Mouse (Mus musculus): ENCODE measurements at regions not wholly inside any gene's neighbourhood (a gene's known extent, or its start where the extent isn't known, plus 50 kb on each side); places are given as distances from the start of the nearest gene placed in this dataset.

GRCm38 (mm10) chr10:100931739-100932138 is 341.5 kb downstream of the 1700017N19Rik start:
- no peak overlapping the region for H3K9ac ChIP-seq
- ATAC-seq (replicated peaks; ENCODE audit: insufficient number of reproducible peaks, insufficient read depth, low FRiP score, low read depth): no peak
- H3K9me3 ChIP-seq (replicated peaks): no peaks in the 10 kb centered on the region
- H3K4me2 ChIP-seq: no peak overlapping the region
- no peaks in the 10 kb centered on the region for H3K27me3 ChIP-seq
- no peaks in the 10 kb centered on the region for H3K4me1 ChIP-seq (replicated peaks)
- WGBS: 79% methylated on average over 1 of the region's 1 CpGs
- H3K4me3 ChIP-seq: no peak overlapping the region
- no peaks in the 10 kb centered on the region for H3K36me3 ChIP-seq
- H3K27ac ChIP-seq: no peak overlapping the region

GRCm38 (mm10) chr10:100958371-100958770 is 368.1 kb downstream of the 1700017N19Rik start:
- H3K4me3 ChIP-seq: no peak overlapping the region
- H3K36me3 ChIP-seq: no peaks in the 10 kb centered on the region
- H3K9ac ChIP-seq: no peak overlapping the region
- no peaks in the 10 kb centered on the region for H3K27me3 ChIP-seq
- no peak for ATAC-seq (replicated peaks; ENCODE audit: insufficient number of reproducible peaks, insufficient read depth, low FRiP score, low read depth)
- no peak overlapping the region for H3K4me2 ChIP-seq
- no peaks in the 10 kb centered on the region for H3K4me1 ChIP-seq (replicated peaks)
- 83% methylated on average over 9 of the region's 9 CpGs for WGBS
- no peak overlapping the region for H3K27ac ChIP-seq
- H3K9me3 ChIP-seq (replicated peaks): no peaks in the 10 kb centered on the region

GRCm38 (mm10) chr10:101003469-101003868 is 413.2 kb downstream of the 1700017N19Rik start:
- Histone ChIP-seq H3K36me3 (no peaks in the 10 kb centered on the region), H3K9me3 (replicated peaks) (no peaks in the 10 kb centered on the region), H3K27me3 (no peaks in the 10 kb centered on the region), H3K4me1 (replicated peaks) (no peaks in the 10 kb centered on the region), H3K27ac (no peak overlapping the region), H3K4me2 (no peak overlapping the region), H3K4me3 (no peak overlapping the region), H3K9ac (no peak overlapping the region)
- 59% methylated on average over 2 of the region's 2 CpGs for WGBS
- no peak for ATAC-seq (replicated peaks; ENCODE audit: insufficient number of reproducible peaks, insufficient read depth, low FRiP score, low read depth)

DNA sequence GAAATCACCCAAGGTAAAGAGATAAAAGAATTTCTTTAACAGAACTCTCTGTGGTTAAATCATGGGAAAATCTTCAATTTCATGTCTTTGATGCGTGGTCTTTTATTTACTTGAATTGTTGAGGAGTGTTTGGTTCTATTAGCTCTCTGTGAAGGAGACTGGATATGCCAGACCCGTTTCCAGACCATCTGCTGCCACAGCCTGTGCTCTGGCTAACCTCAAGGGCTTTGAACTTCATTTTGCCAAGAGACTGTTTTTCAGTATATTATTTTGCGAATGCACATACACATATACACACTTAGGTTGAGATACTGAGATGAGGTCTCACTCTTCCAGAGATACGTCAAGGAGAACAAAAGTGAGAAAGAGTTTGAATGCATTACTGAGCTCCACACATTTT is 414.4 kb downstream of the 1700017N19Rik start:
- ATAC-seq (replicated peaks; ENCODE audit: insufficient number of reproducible peaks, insufficient read depth, low FRiP score, low read depth): no peak
- Histone ChIP-seq H3K27me3 (no peaks in the 10 kb centered on the region), H3K4me2 (no peak overlapping the region), H3K36me3 (no peaks in the 10 kb centered on the region), H3K9ac (no peak overlapping the region), H3K4me1 (replicated peaks) (no peaks in the 10 kb centered on the region), H3K27ac (no peak overlapping the region), H3K4me3 (no peak overlapping the region), H3K9me3 (replicated peaks) (no peaks in the 10 kb centered on the region)
- WGBS: 81% methylated on average over 4 of the region's 4 CpGs

GRCm38 (mm10) chr10:101015416-101015815 is 425.1 kb downstream of the 1700017N19Rik start:
- H3K4me1 ChIP-seq (replicated peaks): no peaks in the 10 kb centered on the region
- ATAC-seq (replicated peaks; ENCODE audit: insufficient number of reproducible peaks, insufficient read depth, low FRiP score, low read depth): no peak
- H3K4me2 ChIP-seq: no peak overlapping the region
- 66% methylated on average over 1 of the region's 1 CpGs for WGBS
- H3K9ac ChIP-seq: no peak overlapping the region
- no peaks in the 10 kb centered on the region for H3K9me3 ChIP-seq (replicated peaks)
- no peaks in the 10 kb centered on the region for H3K27me3 ChIP-seq
- no peak overlapping the region for H3K4me3 ChIP-seq
- no peaks in the 10 kb centered on the region for H3K36me3 ChIP-seq
- no peak overlapping the region for H3K27ac ChIP-seq

- no peaks in the 10 kb centered on the region for H3K27me3 ChIP-seq
- H3K9me3 ChIP-seq (replicated peaks): no peaks in the 10 kb centered on the region
- no peaks in the 10 kb centered on the region for H3K36me3 ChIP-seq
- H3K4me1 ChIP-seq (replicated peaks): no peaks in the 10 kb centered on the region
- no peak overlapping the region for H3K27ac ChIP-seq
- ATAC-seq (replicated peaks; ENCODE audit: insufficient number of reproducible peaks, insufficient read depth, low FRiP score, low read depth): no peak
- no peak overlapping the region for H3K9ac ChIP-seq
- H3K4me3 ChIP-seq: no peak overlapping the region
- no peak overlapping the region for H3K4me2 ChIP-seq
These were observed 448.3 kb downstream of the 1700017N19Rik start for GRCm38 (mm10) chr10:101038630-101039029.

GRCm38 (mm10) chr10:101039034-101039433 is 448.8 kb downstream of the 1700017N19Rik start:
- Histone ChIP-seq H3K27me3 (no peaks in the 10 kb centered on the region), H3K36me3 (no peaks in the 10 kb centered on the region), H3K27ac (no peak overlapping the region), H3K4me2 (no peak overlapping the region), H3K9me3 (replicated peaks) (no peaks in the 10 kb centered on the region), H3K9ac (no peak overlapping the region), H3K4me3 (no peak overlapping the region), H3K4me1 (replicated peaks) (no peaks in the 10 kb centered on the region)
- ATAC-seq (replicated peaks; ENCODE audit: insufficient number of reproducible peaks, insufficient read depth, low FRiP score, low read depth): no peak
- 77% methylated on average over 1 of the region's 1 CpGs for WGBS
